Mouse (Mus musculus): ENCODE results near the gene Nubpl. TPM values are rescaled to one million over a fixed set of nuclear protein-coding genes. Genes with fewer than 3 reads are reported as not detected.
A peak's percentile ranks its signal among the peaks of the same experiment; 100 is the strongest.
"Not testable (repeated sequence)": the region's sequence is repeated elsewhere in the genome, so short reads cannot be mapped to it uniquely, and the experiment has no call there.

The Nubpl gene
- polyA plus RNA-seq (2015; fragmentation: Nextera tagmentation; extraction: Ambion mirVana): 11.2 and 12.8 TPM in 2 replicates

GRCm38 (mm10) chr12:52097650-52098070 is at the start of gene Nubpl:
Gene Nubpl (plus strand): TSS chr12:52097737.
- Histone ChIP-seq H3K36me3 (no peaks in the 10 kb centered on the region), H3K27ac (no peak within 1 kb of the TSS), H3K4me1 (replicated peaks) (no peaks in the 10 kb centered on the region), H3K9me3 (no peaks in the 10 kb centered on the region), H3K4me2 (replicated peaks) (peak within 1 kb of the TSS; percentile 53), H3K9ac (peak within 1 kb of the TSS; percentile 83), H3K27me3 (replicated peaks) (no peaks in the 10 kb centered on the region), H3K4me3 (replicated peaks) (peak within 1 kb of the TSS; percentile 96)
- ATAC-seq: peak; percentile 99
- WGBS: 0% methylated on average over 32 of the region's 32 CpGs

GRCm38 (mm10) chr12:52049324-52049723 is 48.2 kb upstream of the Nubpl start:
- Histone ChIP-seq H3K27ac (no peak overlapping the region), H3K36me3 (no peaks in the 10 kb centered on the region), H3K9ac (no peak overlapping the region), H3K4me1 (replicated peaks) (no peaks in the 10 kb centered on the region), H3K9me3 (no peaks in the 10 kb centered on the region), H3K27me3 (replicated peaks) (no peaks in the 10 kb centered on the region), H3K4me2 (replicated peaks) (no peak overlapping the region), H3K4me3 (replicated peaks) (no peak overlapping the region)
- ATAC-seq: no peak
- 69% methylated on average over 2 of the region's 2 CpGs for WGBS

GRCm38 (mm10) chr12:52079296-52079695 is 18.2 kb upstream of the Nubpl start:
- H3K9me3 ChIP-seq; H3K4me1 ChIP-seq (replicated peaks); H3K27ac ChIP-seq; H3K36me3 ChIP-seq; H3K27me3 ChIP-seq (replicated peaks); H3K4me3 ChIP-seq (replicated peaks); H3K9ac ChIP-seq; H3K4me2 ChIP-seq (replicated peaks); ATAC-seq: not testable (repeated sequence)
- 36% methylated on average over 1 of the region's 3 CpGs for WGBS

GRCm38 (mm10) chr12:52097049-52097649 is 388 bp upstream of the Nubpl start:
- 69% methylated on average over 13 of the region's 13 CpGs for WGBS
- peak overlapping the region; percentile 96 for H3K4me3 ChIP-seq (replicated peaks)
- H3K36me3 ChIP-seq: no peaks in the 10 kb centered on the region
- H3K9me3 ChIP-seq: no peaks in the 10 kb centered on the region
- H3K9ac ChIP-seq: no peak overlapping the region
- H3K4me2 ChIP-seq (replicated peaks): peak overlapping the region; percentile 53
- H3K4me1 ChIP-seq (replicated peaks): no peaks in the 10 kb centered on the region
- peak; percentile 81 for ATAC-seq
- H3K27me3 ChIP-seq (replicated peaks): no peaks in the 10 kb centered on the region
- H3K27ac ChIP-seq: no peak overlapping the region

- Histone ChIP-seq H3K4me1 (replicated peaks) (no peaks in the 10 kb centered on the region), H3K4me3 (replicated peaks) (no peak overlapping the region), H3K36me3 (no peaks in the 10 kb centered on the region), H3K9ac (no peak overlapping the region), H3K9me3 (no peaks in the 10 kb centered on the region), H3K27ac (no peak overlapping the region), H3K4me2 (replicated peaks) (no peak overlapping the region), H3K27me3 (replicated peaks) (no peaks in the 10 kb centered on the region)
- no peak for ATAC-seq
Measured at GRCm38 (mm10) chr12:52120276-52120675, 22.7 kb downstream of the Nubpl start.

GRCm38 (mm10) chr12:52126407-52126806 is 28.9 kb downstream of the Nubpl start:
- H3K9ac ChIP-seq: no peak overlapping the region
- no peak overlapping the region for H3K27ac ChIP-seq
- no peaks in the 10 kb centered on the region for H3K9me3 ChIP-seq
- 0 out of 2 replicates have a peak, but pooled peaks cover 3% of the 10 kb centered on the region for H3K4me1 ChIP-seq (replicated peaks)
- H3K4me3 ChIP-seq (replicated peaks): no peak overlapping the region
- peak; percentile 56 for ATAC-seq
- no peaks in the 10 kb centered on the region for H3K36me3 ChIP-seq
- H3K4me2 ChIP-seq (replicated peaks): no peak overlapping the region
- WGBS: 20% methylated on average over 3 of the region's 3 CpGs
- H3K27me3 ChIP-seq (replicated peaks): no peaks in the 10 kb centered on the region

GRCm38 (mm10) chr12:52129072-52129471 is 31.5 kb downstream of the Nubpl start:
- no peaks in the 10 kb centered on the region for H3K36me3 ChIP-seq
- no peaks in the 10 kb centered on the region for H3K27me3 ChIP-seq (replicated peaks)
- H3K9ac ChIP-seq: no peak overlapping the region
- 94% methylated on average over 3 of the region's 3 CpGs for WGBS
- H3K4me2 ChIP-seq (replicated peaks): no peak overlapping the region
- H3K27ac ChIP-seq: no peak overlapping the region
- no peak for ATAC-seq
- H3K9me3 ChIP-seq: no peaks in the 10 kb centered on the region
- peaks cover 7% of the 10 kb centered on the region; the same call in 1 of the 2 replicates for H3K4me1 ChIP-seq (replicated peaks)
- H3K4me3 ChIP-seq (replicated peaks): no peak overlapping the region

GRCm38 (mm10) chr12:52132256-52132655 is 34.7 kb downstream of the Nubpl start:
- Histone ChIP-seq H3K27me3 (replicated peaks) (no peaks in the 10 kb centered on the region), H3K36me3 (no peaks in the 10 kb centered on the region), H3K4me3 (replicated peaks) (no peak overlapping the region), H3K9me3 (no peaks in the 10 kb centered on the region), H3K27ac (no peak overlapping the region), H3K4me1 (replicated peaks) (peaks cover 4% of the 10 kb centered on the region; the same call in 1 of the 2 replicates), H3K4me2 (replicated peaks) (no peak overlapping the region; the same call in 1 of the 2 replicates), H3K9ac (no peak overlapping the region)
- peak; percentile 58; the same call in 1 of the 2 replicates for ATAC-seq
- WGBS: 10% methylated on average over 10 of the region's 10 CpGs

- Histone ChIP-seq H3K27ac (no peak overlapping the region), H3K4me3 (replicated peaks) (no peak overlapping the region), H3K4me1 (replicated peaks) (no peaks in the 10 kb centered on the region), H3K4me2 (replicated peaks) (no peak overlapping the region), H3K36me3 (no peaks in the 10 kb centered on the region), H3K9ac (no peak overlapping the region), H3K9me3 (no peaks in the 10 kb centered on the region), H3K27me3 (replicated peaks) (no peaks in the 10 kb centered on the region)
- WGBS: 76% methylated on average over 4 of the region's 4 CpGs
- no peak for ATAC-seq
Measured at GRCm38 (mm10) chr12:52138296-52138695, 40.8 kb downstream of the Nubpl start.

- WGBS: 79% methylated on average over 2 of the region's 2 CpGs
- no peak overlapping the region for H3K27ac ChIP-seq
- H3K4me1 ChIP-seq (replicated peaks): no peaks in the 10 kb centered on the region
Measured at GRCm38 (mm10) chr12:52146639-52147038, 49.1 kb downstream of the Nubpl start.

GRCm38 (mm10) chr12:52149448-52149847 is 51.9 kb downstream of the Nubpl start:
- H3K4me2 ChIP-seq (replicated peaks): no peak overlapping the region

More at GRCm38 (mm10) chr12:52146639-52147038, 49.1 kb downstream of the Nubpl start:
- Histone ChIP-seq H3K27me3 (replicated peaks) (no peaks in the 10 kb centered on the region), H3K4me3 (replicated peaks) (no peak overlapping the region), H3K4me2 (replicated peaks) (no peak overlapping the region), H3K36me3 (0 out of 2 replicates have a peak, but pooled peaks cover 2% of the 10 kb centered on the region), H3K9me3 (no peaks in the 10 kb centered on the region), H3K9ac (no peak overlapping the region)
- ATAC-seq: no peak

GRCm38 (mm10) chr12:52152071-52152470 is 54.5 kb downstream of the Nubpl start:
- no peaks in the 10 kb centered on the region for H3K36me3 ChIP-seq
- no peaks in the 10 kb centered on the region for H3K9me3 ChIP-seq
- H3K4me2 ChIP-seq (replicated peaks): no peak overlapping the region
- no peak overlapping the region for H3K4me3 ChIP-seq (replicated peaks)
- 93% methylated on average over 3 of the region's 3 CpGs for WGBS
- H3K4me1 ChIP-seq (replicated peaks): no peaks in the 10 kb centered on the region
- H3K9ac ChIP-seq: no peak overlapping the region
- H3K27me3 ChIP-seq (replicated peaks): no peaks in the 10 kb centered on the region
- no peak overlapping the region for H3K27ac ChIP-seq
- peak; percentile 36; the same call in 1 of the 2 replicates for ATAC-seq

More at GRCm38 (mm10) chr12:52149448-52149847, 51.9 kb downstream of the Nubpl start:
- Histone ChIP-seq H3K27ac (no peak overlapping the region), H3K9ac (no peak overlapping the region), H3K4me3 (replicated peaks) (no peak overlapping the region), H3K9me3 (no peaks in the 10 kb centered on the region), H3K36me3 (no peaks in the 10 kb centered on the region), H3K4me1 (replicated peaks) (no peaks in the 10 kb centered on the region), H3K27me3 (replicated peaks) (no peaks in the 10 kb centered on the region)
- 83% methylated on average over 3 of the region's 3 CpGs for whole genome bisulfite sequencing
- ATAC-seq: no peak

GRCm38 (mm10) chr12:52154906-52155305 is 57.4 kb downstream of the Nubpl start:
- no peaks in the 10 kb centered on the region for H3K36me3 ChIP-seq
- no peak overlapping the region for H3K27ac ChIP-seq
- H3K9ac ChIP-seq: no peak overlapping the region
- no peaks in the 10 kb centered on the region for H3K9me3 ChIP-seq
- ATAC-seq: peak; percentile 53; the same call in 1 of the 2 replicates
- no peak overlapping the region for H3K4me2 ChIP-seq (replicated peaks)
- H3K4me3 ChIP-seq (replicated peaks): no peak overlapping the region
- no peaks in the 10 kb centered on the region for H3K4me1 ChIP-seq (replicated peaks)
- 92% methylated on average over 4 of the region's 4 CpGs for WGBS
- no peaks in the 10 kb centered on the region for H3K27me3 ChIP-seq (replicated peaks)
